ENCODE assay signal across 11 mouse cellular contexts in genomic region chr16:91084307-91085238, GRCm38 (mm10). TPM values are rescaled to one million over a fixed set of nuclear protein-coding genes. Genes with fewer than 3 reads are reported as not detected.
A peak's percentile ranks its signal among the peaks of the same experiment; 100 is the strongest.
DNase-seq lines count a peak whose midpoint lies in the region; ATAC-seq and TF ChIP-seq lines count a peak whose summit lies in the region.
"Had no signal": no experiment of that assay in that cellular context is flagged by ENCODE, and none has a peak within 500 bp of the region (broad histone marks: within the 10 kb centered on the region; RNA-seq: fewer than 3 reads in every experiment).

No protein-coding gene starts in this region.

- peaks cover 18% of the 10 kb centered on the region for H3K27me3 ChIP-seq in heart, embryonic 10.5 days (ENCODE audit: insufficient read depth, poor library complexity, severe bottlenecking)
- H3K27me3 ChIP-seq in lung, embryonic 15.5 days: peaks cover 4% of the 10 kb centered on the region; the same call in 1 of the 2 replicates
- no peaks in the 10 kb centered on the region for H3K27me3 ChIP-seq in cerebellum, adult 2 months (ENCODE audit: control insufficient read depth, insufficient read depth, low read length)

- H3K4me2 ChIP-seq in lung, embryonic 15.5 days: peak overlapping the region; percentile 35

- H3K4me1 ChIP-seq in heart, embryonic 10.5 days: no peaks in the 10 kb centered on the region
- H3K4me1 ChIP-seq in lung, embryonic 15.5 days: peaks cover 10% of the 10 kb centered on the region
- H3K4me1 ChIP-seq in cerebellum, adult 2 months (ENCODE audit: control insufficient read depth, insufficient read depth, low read length): peaks cover 9% of the 10 kb centered on the region

- no peak overlapping the region for H3K9ac ChIP-seq in lung, embryonic 15.5 days

- TF ChIP-seq POLR2A in cerebellum, adult 2 months (IDR thresholded peaks at IDR 0.05; ENCODE audit: borderline replicate concordance, insufficient read depth, low read length): no peak

- peak; percentile 60 to 67 for DNase-seq in heart, adult 18-20 months
- no peak for DNase-seq in heart, embryonic 10.5 days (ENCODE audit: low spot score)
- DNase-seq in lung, postnatal 10 days: no peak
- peak; percentile 88 to 91 for DNase-seq in cerebellum, adult 2 months
- peak; percentile 34 to 38 for DNase-seq in heart, postnatal 36 days
- DNase-seq in left cerebral cortex, adult 11 months (ENCODE audit: low spot score): no peak
- no peak for DNase-seq in lung, adult 18-20 months
- DNase-seq: thymus, postnatal 36 days had no signal

- intact Hi-C loops in heart, postnatal 36 days (cut with DNase I): loop anchor here (5.0 kb wide), 1 partner anchor 78 kb away; no protein-coding TSS in a partner anchor

- WGBS in heart, embryonic 10.5 days: 86% methylated on average over 21 of the region's 21 CpGs
- 68% methylated on average over 21 of the region's 21 CpGs for WGBS in lung, embryonic 15.5 days
- 29% methylated on average over 21 of the region's 21 CpGs for WGBS in cerebellum, adult 2 months

- no peak for ATAC-seq in lung, embryonic 15.5 days (ENCODE audit: borderline replicate concordance, extremely low read depth, low FRiP score, low TSS enrichment)

- no peak overlapping the region for H3K4me3 ChIP-seq in heart, embryonic 10.5 days
- no peak overlapping the region for H3K4me3 ChIP-seq in lung, embryonic 15.5 days
- no peak overlapping the region for H3K4me3 ChIP-seq in cerebellum, adult 2 months (replicated peaks; ENCODE audit: insufficient read depth, low read depth, low read length)
- H3K4me3 ChIP-seq: left cerebral cortex, adult 2 months had no signal

- H3K36me3 ChIP-seq in heart, embryonic 10.5 days: no peaks in the 10 kb centered on the region
- H3K36me3 ChIP-seq in lung, embryonic 15.5 days: no peaks in the 10 kb centered on the region

- TF ChIP-seq CTCF in cerebellum, adult 2 months (IDR thresholded peaks at IDR 0.05; ENCODE audit: borderline replicate concordance, insufficient read depth, low read depth, low read length): no peak

- H3K9me3 ChIP-seq in heart, embryonic 10.5 days: no peaks in the 10 kb centered on the region
- H3K9me3 ChIP-seq in lung, embryonic 15.5 days: no peaks in the 10 kb centered on the region

- no peak overlapping the region for H3K27ac ChIP-seq in heart, embryonic 10.5 days
- no peak overlapping the region for H3K27ac ChIP-seq in lung, embryonic 15.5 days
- H3K27ac ChIP-seq in cerebellum, adult 2 months (ENCODE audit: insufficient read depth, low read length): no peak overlapping the region
- H3K27ac ChIP-seq: left cerebral cortex, adult 2 months had no signal

RNA-seq across cellular contexts. Expression of gene 4932438H23Rik, which starts 10.3 kb away (rescaled TPM):
- total RNA-seq in heart, adult 18-20 months (2021): under 1 TPM; 0.13 to 0.17 TPM
- polyA plus RNA-seq in heart, embryonic 10.5 days (2016; fragmentation: Nextera tagmentation; extraction: Ambion mirVana): not detected in 2 replicates
- polyA plus RNA-seq in lung, embryonic 15.5 days (2015; fragmentation: Nextera tagmentation; extraction: Ambion mirVana): 0.14 and 0.52 TPM in 2 replicates
- 1.4 and 2.1 TPM in 2 replicates for polyA plus RNA-seq in cerebellum, adult 2 months (2012; rRNA removed)
- total RNA-seq in heart, postnatal 36 days (2021): under 1 TPM in 1 of 2 experiments, not detected in 1; 0.19 TPM
- polyA plus RNA-seq: heart, embryonic 16.5 days had no signal

RNA-seq across cellular contexts. Expression of gene Paxbp1, which starts 40.2 kb away (rescaled TPM):
- total RNA-seq in heart, adult 18-20 months (2021): 10 to 100 TPM; 11.3 to 12.4 TPM
- polyA plus RNA-seq in heart, embryonic 10.5 days (2016; fragmentation: Nextera tagmentation; extraction: Ambion mirVana): 48.8 and 53.4 TPM in 2 replicates
- polyA plus RNA-seq in lung, embryonic 15.5 days (2015; fragmentation: Nextera tagmentation; extraction: Ambion mirVana): 44.0 and 48.0 TPM in 2 replicates
- polyA plus RNA-seq in cerebellum, adult 2 months (2012; rRNA removed): 155 and 168 TPM in 2 replicates
- total RNA-seq in heart, postnatal 36 days (2021): 10 to 100 TPM; 13.1 to 13.5 TPM

Comparison
In these comparisons a context has a peak if more than half of its experiments do, and no peak if none do; other contexts are left out.
1. DNase-seq: peak in heart, adult 18-20 months (2 of 2), cerebellum, adult 2 months (2 of 2) and heart, postnatal 36 days (2 of 2); none in heart, embryonic 10.5 days (single experiment), lung, postnatal 10 days (single experiment), left cerebral cortex, adult 11 months (single experiment) and lung, adult 18-20 months (0 of 2).